Mouse (Mus musculus): ENCODE measurements around the gene Epha8.

- TF ChIP-seq CTCF (IDR thresholded peaks at IDR 0.05; ENCODE audit: extremely low read depth, insufficient read length, insufficient replicate concordance, low read depth, low read length) (no peak), POLR2A (IDR thresholded peaks at IDR 0.05; ENCODE audit: low read depth, low read length) (no peak)
These were observed 40.3 kb upstream of the Epha8 start for GRCm38 (mm10) chr4:136996933-136997332.

Data from small intestine, adult 2 months (tissue).